ENCODE assay signal across 22 mouse cellular contexts in the genomic region with DNA sequence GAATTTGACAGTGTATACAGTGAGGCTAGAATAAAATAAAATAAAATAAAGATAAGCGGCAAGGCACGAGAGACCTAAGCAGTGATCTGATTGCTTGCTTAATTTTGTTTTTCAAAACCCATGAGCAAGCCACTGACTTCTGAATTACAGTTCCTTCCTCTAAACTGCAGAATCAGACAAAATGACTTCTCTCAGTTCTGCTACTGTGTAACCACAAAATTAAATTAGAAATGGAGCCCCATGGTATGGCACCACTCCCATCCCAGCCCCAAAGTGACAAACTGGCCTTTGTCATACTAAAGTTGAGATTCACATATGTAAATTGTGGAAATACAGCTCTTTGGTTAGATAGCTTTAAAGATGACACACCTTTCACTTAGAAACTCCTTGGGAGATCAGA. TPM values are rescaled to one million over a fixed set of nuclear protein-coding genes. Genes with fewer than 3 reads are reported as not detected.
A peak's percentile ranks its signal among the peaks of the same experiment; 100 is the strongest.
DNase-seq lines count a peak whose midpoint lies in the region; ATAC-seq and TF ChIP-seq lines count a peak whose summit lies in the region.
"Had no signal": no experiment of that assay in that cellular context is flagged by ENCODE, and none has a peak within 500 bp of the region (broad histone marks: within the 10 kb centered on the region; RNA-seq: fewer than 3 reads in every experiment).

No protein-coding gene starts in this region.

- ATAC-seq in megakaryocyte, adult 5-6 weeks (ENCODE audit: poor library complexity, severe bottlenecking) = peak; percentile 73
- ATAC-seq in forebrain, postnatal 0 days = no peak
- ATAC-seq: CD4-positive, CD25-positive, alpha-beta regulatory T cell, adult 4 months; forebrain, embryonic 15.5 days; hindbrain, embryonic 16.5 days; Patski had no signal

- TF ChIP-seq POLR2A in bone marrow macrophage, adult 2 months (IDR thresholded peaks at IDR 0.05; ENCODE audit: borderline replicate concordance, low read depth, low read length) = no peak

- peaks cover 27% of the 10 kb centered on the region for H3K36me3 ChIP-seq in forebrain, postnatal 0 days (ENCODE audit: insufficient read depth)

- 91% methylated on average over 2 of the region's 2 CpGs for WGBS in forebrain, postnatal 0 days

- H3K27ac ChIP-seq in bone marrow macrophage, adult 2 months (ENCODE audit: insufficient read depth, low read depth, low read length) = peak overlapping the region; percentile 90
- no peak overlapping the region for H3K27ac ChIP-seq in forebrain, postnatal 0 days (ENCODE audit: low read depth, low read length)
- H3K27ac ChIP-seq: embryonic facial prominence, embryonic 12.5 days; forebrain, embryonic 15.5 days; hindbrain, embryonic 12.5 days had no signal

- no peak overlapping the region for H3K9ac ChIP-seq in forebrain, postnatal 0 days
- H3K9ac ChIP-seq: embryonic facial prominence, embryonic 12.5 days; forebrain, embryonic 15.5 days; hindbrain, embryonic 12.5 days had no signal

- H3K4me3 ChIP-seq in bone marrow macrophage, adult 2 months (ENCODE audit: insufficient read depth, low read length) = no peak overlapping the region
- H3K4me3 ChIP-seq in forebrain, postnatal 0 days (ENCODE audit: low read depth, low read length) = no peak overlapping the region
- H3K4me3 ChIP-seq: embryonic facial prominence, embryonic 12.5 days; forebrain, embryonic 15.5 days; hindbrain, embryonic 12.5 days had no signal

- H3K9me3 ChIP-seq in forebrain, postnatal 0 days (ENCODE audit: low read length) = no peaks in the 10 kb centered on the region
- H3K9me3 ChIP-seq: embryonic facial prominence, embryonic 12.5 days; forebrain, embryonic 15.5 days; hindbrain, embryonic 12.5 days had no signal

- DNase-seq in ES-CJ7 (ENCODE audit: low read depth, low spot score) = peak; percentile 46
- no peak for DNase-seq in forebrain, postnatal 0 days
- DNase-seq in kidney, postnatal 25 days = no peak
- no peak for DNase-seq in kidney, postnatal 14 days
- DNase-seq: adrenal gland, adult 8-10 months; adrenal gland, postnatal 36 days; B cell, adult 2 months; cerebellum, adult 11 months; cerebellum, adult 8-10 months; cerebellum, postnatal 14 days; gastrocnemius, postnatal 14 days; heart, adult 11 months; heart, postnatal 10 days; heart, postnatal 4 days had no signal

- H3K4me1 ChIP-seq in bone marrow macrophage, adult 2 months (ENCODE audit: control insufficient read depth, insufficient read depth, low read length) = peaks cover 21% of the 10 kb centered on the region
- no peaks in the 10 kb centered on the region for H3K4me1 ChIP-seq in forebrain, postnatal 0 days (ENCODE audit: insufficient read depth)
- H3K4me1 ChIP-seq: embryonic facial prominence, embryonic 12.5 days; forebrain, embryonic 15.5 days; hindbrain, embryonic 12.5 days had no signal

- H3K27me3 ChIP-seq in forebrain, postnatal 0 days (ENCODE audit: insufficient read depth, low read length) = no peaks in the 10 kb centered on the region
- H3K27me3 ChIP-seq: embryonic facial prominence, embryonic 12.5 days; forebrain, embryonic 15.5 days; hindbrain, embryonic 12.5 days; Patski had no signal

- no peak overlapping the region for H3K4me2 ChIP-seq in forebrain, postnatal 0 days (ENCODE audit: low read depth)
- H3K4me2 ChIP-seq: embryonic facial prominence, embryonic 12.5 days; forebrain, embryonic 15.5 days; hindbrain, embryonic 12.5 days had no signal

- TF ChIP-seq CTCF in bone marrow macrophage, adult 2 months (IDR thresholded peaks at IDR 0.05; ENCODE audit: low read depth, low read length) = no peak
- TF ChIP-seq CTCF in forebrain, postnatal 0 days (IDR thresholded peaks at IDR 0.05; ENCODE audit: low read depth) = no peak

RNA-seq across cellular contexts. Expression of gene Wdr75, which starts 31.8 kb away (rescaled TPM):
- polyA plus RNA-seq in bone marrow macrophage, adult 2 months (2012; ENCODE audit: insufficient read depth, insufficient read length, missing spikeins) = 12.8 and 21.6 TPM in 2 replicates
- 35.8 and 39.9 TPM in 2 replicates for total RNA-seq in megakaryocyte, adult 5-6 weeks (2015)
- 17.0 and 27.2 TPM in 2 replicates for total RNA-seq in megakaryocyte, adult 5-6 weeks (2017)
- 40.9 and 145 TPM in 2 replicates for total RNA-seq in forebrain, postnatal 0 days (2014; rRNA removed)
- polyA plus RNA-seq in forebrain, postnatal 0 days (2015; fragmentation: Nextera tagmentation; extraction: Ambion mirVana) = 34.8 and 38.1 TPM in 2 replicates
